Mouse (Mus musculus): ENCODE data around the gene Astn2.

DNA sequence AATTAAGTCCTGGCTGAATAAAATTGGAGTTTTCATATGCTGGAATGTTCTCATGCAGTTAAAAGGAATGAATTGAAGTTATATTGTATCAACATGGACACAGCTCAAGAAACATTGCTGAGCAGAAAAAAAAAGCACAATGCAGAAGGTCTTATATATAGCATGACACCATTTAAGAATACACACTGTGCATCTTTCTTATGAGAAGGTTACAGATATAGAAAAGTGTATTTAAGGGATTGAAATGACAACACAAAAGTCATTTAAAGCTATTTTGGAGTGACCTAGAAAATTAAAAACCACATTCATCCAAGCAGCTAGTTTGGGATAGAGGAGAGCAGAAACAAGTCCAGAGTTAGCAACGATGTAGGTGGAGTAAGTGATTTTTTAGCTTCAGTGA is 571.4 kb downstream of the Astn2 start:
- no peak for TF ChIP-seq POLR2A (IDR thresholded peaks at IDR 0.05; ENCODE audit: borderline replicate concordance, low read depth, low read length)
- no peak for TF ChIP-seq CTCF (IDR thresholded peaks at IDR 0.05; ENCODE audit: low read depth, low read length)
